Mouse (Mus musculus) spleen, adult 2 months (tissue): ENCODE measurements around the gene Brd3os.

ENCODE experiments used
- CTCF ChIP-seq: fragments of 200-500 bp; IDR thresholded peaks from 2 replicates; pipeline ENCODE4 v1.5.1; 2011; ENCODE audit warnings: mild to moderate bottlenecking, inconsistent platforms; ENCODE audit not compliant: insufficient read depth, insufficient read length, insufficient replicate concordance; ENCODE audit errors: extremely low read depth
- POLR2A ChIP-seq: fragments of 200-500 bp; IDR thresholded peaks from 2 replicates; pipeline ENCODE4 v1.6.1; 2011; ENCODE audit warnings: low read depth, low read length, inconsistent platforms

DNA sequence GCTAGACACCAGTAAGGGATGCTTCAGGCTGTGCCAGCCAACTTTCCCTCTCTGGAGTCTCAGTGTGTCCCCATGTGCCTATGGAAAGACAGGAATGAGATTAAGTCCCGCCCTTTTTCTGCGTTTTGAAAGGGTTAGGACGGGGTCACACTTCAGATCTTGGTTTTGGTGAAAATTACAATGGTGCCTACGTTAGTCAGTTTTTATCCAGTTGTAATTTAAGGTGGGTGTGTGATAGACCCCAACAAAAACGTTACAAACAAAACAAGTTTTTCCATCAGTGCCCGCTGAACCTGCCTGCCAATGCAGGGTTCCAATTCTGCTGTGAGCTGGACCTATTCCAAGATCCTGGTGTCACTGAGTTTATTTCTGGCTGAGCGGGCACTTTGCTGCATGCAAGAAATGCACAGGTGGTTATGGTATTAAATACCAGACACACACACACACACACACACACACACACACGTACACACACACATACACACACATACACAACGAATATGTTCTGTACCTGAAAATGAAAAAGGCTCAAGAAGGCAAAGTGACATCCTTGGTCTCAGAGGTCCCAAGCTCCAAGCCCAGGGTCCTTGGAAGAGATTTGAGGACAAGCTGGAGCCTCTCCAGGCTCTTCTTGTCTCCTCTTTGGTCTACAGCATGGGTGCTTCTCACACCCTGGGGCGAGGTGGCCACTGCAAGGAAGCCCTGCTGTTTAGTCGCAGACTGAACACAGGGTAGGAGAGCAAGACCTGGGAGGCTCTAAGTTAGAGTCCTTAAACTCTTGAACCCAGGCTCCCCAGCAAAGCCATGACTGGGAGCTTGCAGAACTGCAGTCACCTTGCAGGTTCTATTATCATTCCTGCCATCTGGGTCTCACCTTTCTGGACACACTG, 34.4 kb downstream of the Brd3os start:
- TF ChIP-seq CTCF (no peak), POLR2A (no peak)
